Mouse (Mus musculus) heart, embryonic 13.5 days (tissue): ENCODE measurements around the gene Atxn1. TPM values are rescaled to one million over a fixed set of nuclear protein-coding genes. Genes with fewer than 3 reads are reported as not detected.
A peak's percentile ranks its signal among the peaks of the same experiment; 100 is the strongest.

ENCODE experiments used
- ATAC-seq: fragments of 200-750 bp; cut with Nextera tagmentation; 2 replicates; pipeline ENCODE4 v1.8.0; 2017; ENCODE audit warnings: moderate TSS enrichment; ENCODE audit not compliant: insufficient number of reproducible peaks, low FRiP score, low TSS enrichment; ENCODE audit errors: extremely low read depth
- H3K27ac ChIP-seq: fragments of 300-500 bp; sonication (generic); replicated peaks from 2 replicates; pipeline ENCODE4 v1.5.1; 2015; ENCODE audit warnings: moderate library complexity, mild to moderate bottlenecking, inconsistent platforms
- H3K27me3 ChIP-seq: fragments of 300-500 bp; sonication (generic); replicated peaks from 2 replicates; pipeline ENCODE4 v1.6.1; 2015; ENCODE audit warnings: mild to moderate bottlenecking, inconsistent platforms
- H3K36me3 ChIP-seq: fragments of 300-500 bp; sonication (generic); 2 replicates; pipeline ENCODE4 v1.6.1; 2015; ENCODE audit warnings: mild to moderate bottlenecking, inconsistent platforms
- H3K4me1 ChIP-seq: fragments of 300-500 bp; sonication (generic); 2 replicates; pipeline ENCODE4 v1.6.1; 2015; ENCODE audit warnings: inconsistent platforms
- H3K4me2 ChIP-seq: fragments of 300-500 bp; sonication (generic); 2 replicates; pipeline ENCODE4 v1.6.1; 2015; ENCODE audit warnings: inconsistent platforms, mild to moderate bottlenecking, moderate library complexity
- H3K4me3 ChIP-seq: fragments of 300-500 bp; sonication (generic); 2 replicates; pipeline ENCODE4 v1.5.1; 2015; ENCODE audit warnings: moderate library complexity, mild to moderate bottlenecking, inconsistent platforms
- H3K9ac ChIP-seq: fragments of 300-500 bp; sonication (generic); 2 replicates; pipeline ENCODE4 v1.6.1; 2015; ENCODE audit warnings: inconsistent platforms, mild to moderate bottlenecking, moderate library complexity
- H3K9me3 ChIP-seq: fragments of 300-500 bp; sonication (generic); 2 replicates; pipeline ENCODE4 v1.6.1; 2016; ENCODE audit warnings: inconsistent platforms
- WGBS: fragments of 180-500 bp; shearing (Covaris S2); methylation state at CpG from one replicate; pipeline ENCODE4 v1.1.7; 2015; ENCODE audit warnings: mixed read lengths; 5-methylcytosine and 5-hydroxymethylcytosine counted together
- polyA plus RNA-seq: library from polyadenylated mRNA; unstranded; fragments of >200 nt; fragmentation: Nextera tagmentation; extraction: Ambion mirVana; gene quantifications from 2 replicates; pipeline ENCODE4 v1.2.1, GENCODE M21; 2015

Atxn1 gene
- polyA plus RNA-seq, 1 experiment from 2014 or later = 5.8 TPM

DNA sequence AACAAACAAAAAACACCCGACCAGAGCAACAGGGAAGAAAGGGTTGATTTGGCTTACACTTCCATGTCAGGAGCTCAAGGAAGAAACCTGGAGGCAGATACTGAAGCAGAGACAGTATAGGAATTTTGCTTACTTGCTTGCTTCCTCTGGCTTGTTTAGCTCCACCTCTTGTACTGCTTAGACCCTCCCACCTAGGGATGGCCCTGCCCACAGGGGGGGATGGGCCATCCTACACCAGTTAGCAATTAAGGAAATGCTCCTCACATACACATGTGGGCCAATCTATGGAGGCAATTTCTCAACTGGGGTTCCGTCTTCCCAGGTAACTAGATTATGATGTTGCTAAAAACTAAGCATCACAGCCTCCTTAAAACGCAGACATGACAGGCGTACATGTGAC, 39.5 kb downstream of the Atxn1 start:
- no peak for ATAC-seq
- Histone ChIP-seq H3K9ac (no peak overlapping the region), H3K4me1 (peaks cover 19% of the 10 kb centered on the region), H3K27me3 (no peaks in the 10 kb centered on the region), H3K27ac (peak overlapping the region; percentile 17; the same call in 1 of the 2 replicates), H3K36me3 (no peaks in the 10 kb centered on the region), H3K9me3 (no peaks in the 10 kb centered on the region), H3K4me3 (no peak overlapping the region), H3K4me2 (peak overlapping the region; percentile 20; the same call in 1 of the 2 replicates)
- 76% methylated on average over 4 of the region's 4 CpGs for WGBS

DNA sequence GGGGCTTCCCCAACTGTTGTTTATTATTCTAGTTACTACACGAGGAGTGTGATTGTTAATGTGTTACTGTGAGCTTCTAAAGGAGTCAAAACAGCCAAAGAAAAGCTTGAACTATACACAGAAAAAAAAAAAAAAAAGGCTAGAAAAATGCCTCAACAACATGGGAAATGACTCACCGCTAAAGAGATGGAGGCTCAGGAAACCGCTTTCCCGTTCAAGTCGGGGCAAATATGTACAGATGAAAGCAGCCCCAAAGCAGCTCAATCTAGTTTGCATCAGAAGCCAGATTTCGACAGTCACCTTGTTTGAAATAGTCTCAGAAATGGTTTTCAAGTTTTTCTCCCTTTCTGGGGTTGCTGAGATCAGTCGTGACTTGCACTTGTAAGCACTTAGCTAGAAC, 40.3 kb downstream of the Atxn1 start:
- Histone ChIP-seq H3K9me3 (no peaks in the 10 kb centered on the region), H3K4me3 (no peak overlapping the region), H3K4me2 (peak overlapping the region; percentile 20; the same call in 1 of the 2 replicates), H3K36me3 (no peaks in the 10 kb centered on the region), H3K4me1 (peaks cover 22% of the 10 kb centered on the region), H3K9ac (no peak overlapping the region), H3K27ac (peak overlapping the region; percentile 17; the same call in 1 of the 2 replicates), H3K27me3 (no peaks in the 10 kb centered on the region)
- 67% methylated on average over 7 of the region's 7 CpGs for WGBS
- ATAC-seq = no peak

DNA sequence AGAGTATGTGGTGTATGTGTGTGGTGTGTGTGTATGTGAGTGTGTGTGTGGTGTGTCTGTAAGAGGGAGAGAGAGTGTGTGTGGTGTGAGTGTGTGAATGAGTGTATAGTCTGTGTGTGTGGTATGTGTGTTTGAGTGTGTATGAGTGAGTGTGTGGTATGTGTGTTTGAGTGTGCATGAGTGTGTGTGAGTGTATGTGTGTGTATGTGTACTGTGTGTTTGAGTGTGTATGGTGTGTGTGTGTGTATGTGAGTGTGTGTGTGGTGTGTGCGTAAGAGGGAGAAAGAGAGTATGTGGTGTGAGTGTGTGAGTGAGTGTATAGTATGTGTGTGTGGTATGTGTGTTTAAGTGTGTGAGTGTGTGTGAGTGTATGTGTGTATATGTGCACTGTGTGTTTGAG, 41.7 kb downstream of the Atxn1 start:
- no peak for ATAC-seq
- H3K36me3 ChIP-seq = no peaks in the 10 kb centered on the region
- no peaks in the 10 kb centered on the region for H3K27me3 ChIP-seq
- no peaks in the 10 kb centered on the region for H3K9me3 ChIP-seq
- WGBS = 100% methylated on average over 1 of the region's 1 CpGs
- no peak overlapping the region for H3K27ac ChIP-seq
- no peak overlapping the region for H3K4me2 ChIP-seq
- no peak overlapping the region for H3K9ac ChIP-seq
- no peak overlapping the region for H3K4me3 ChIP-seq
- H3K4me1 ChIP-seq = peaks cover 23% of the 10 kb centered on the region

DNA sequence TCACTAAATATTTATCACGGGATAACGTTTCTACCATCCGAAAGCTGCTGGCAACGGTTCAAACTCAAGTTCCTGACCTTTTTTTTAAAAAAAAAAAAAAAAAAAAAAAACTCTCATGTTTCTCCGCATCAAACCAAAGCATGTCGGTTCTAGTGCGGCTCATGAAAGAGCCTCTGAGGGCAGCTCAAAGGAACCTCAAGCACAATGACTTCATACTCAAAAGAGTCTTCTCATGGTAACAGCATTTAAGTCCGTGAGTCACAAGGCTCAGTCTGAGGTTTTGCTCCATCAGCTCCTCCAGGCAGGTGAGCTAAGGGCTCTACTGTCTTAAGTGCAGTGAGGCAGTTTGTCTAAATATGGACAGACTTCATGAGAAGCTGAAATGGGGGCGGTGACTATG, 42.3 kb downstream of the Atxn1 start:
- Histone ChIP-seq H3K4me2 (no peak overlapping the region), H3K36me3 (no peaks in the 10 kb centered on the region), H3K9me3 (no peaks in the 10 kb centered on the region), H3K4me1 (peaks cover 25% of the 10 kb centered on the region), H3K4me3 (no peak overlapping the region), H3K27ac (no peak overlapping the region), H3K9ac (no peak overlapping the region), H3K27me3 (no peaks in the 10 kb centered on the region)
- WGBS = 60% methylated on average over 9 of the region's 9 CpGs
- ATAC-seq = no peak

DNA sequence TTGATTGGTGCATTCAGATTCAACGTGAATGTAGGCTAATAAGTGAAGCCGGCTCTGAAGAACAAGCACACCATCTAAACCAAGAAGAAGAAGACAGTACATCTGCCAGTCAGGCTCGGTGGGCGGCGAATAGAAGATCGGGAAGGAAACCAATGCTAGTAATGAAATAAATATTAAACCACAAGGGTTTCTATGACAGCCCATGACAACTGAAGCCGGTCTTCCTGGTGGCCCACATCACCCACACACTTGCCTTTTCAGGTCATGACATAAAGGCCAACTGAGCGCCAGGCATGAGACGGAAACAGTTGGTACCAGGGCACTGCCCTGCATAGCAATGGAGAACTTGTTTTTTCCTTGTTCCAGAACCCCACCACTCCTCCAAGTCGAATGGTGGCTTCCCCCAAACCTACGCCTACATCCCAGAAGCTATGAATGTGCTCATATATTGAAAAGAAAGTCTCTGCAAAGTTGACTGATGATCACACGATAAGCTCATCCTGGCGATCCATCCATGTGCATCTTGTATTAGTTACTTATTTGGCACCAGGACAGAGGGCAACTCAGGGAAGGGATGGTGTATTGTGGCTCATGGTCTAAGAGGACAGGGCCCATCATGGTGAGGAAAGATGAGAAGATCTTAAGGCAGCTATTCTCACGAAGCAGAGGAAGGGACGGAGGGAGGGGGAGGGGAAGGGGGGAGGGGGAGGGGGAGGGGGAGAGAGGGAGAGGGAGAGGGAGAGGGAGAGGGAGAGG, 45.7 kb downstream of the Atxn1 start:
- no peak for ATAC-seq
- Histone ChIP-seq H3K27me3 (no peaks in the 10 kb centered on the region), H3K9me3 (no peaks in the 10 kb centered on the region), H3K9ac (no peak overlapping the region), H3K4me1 (peaks cover 27% of the 10 kb centered on the region), H3K4me2 (no peak overlapping the region), H3K4me3 (no peak overlapping the region), H3K27ac (no peak overlapping the region), H3K36me3 (no peaks in the 10 kb centered on the region)
- 91% methylated on average over 13 of the region's 15 CpGs for WGBS

DNA sequence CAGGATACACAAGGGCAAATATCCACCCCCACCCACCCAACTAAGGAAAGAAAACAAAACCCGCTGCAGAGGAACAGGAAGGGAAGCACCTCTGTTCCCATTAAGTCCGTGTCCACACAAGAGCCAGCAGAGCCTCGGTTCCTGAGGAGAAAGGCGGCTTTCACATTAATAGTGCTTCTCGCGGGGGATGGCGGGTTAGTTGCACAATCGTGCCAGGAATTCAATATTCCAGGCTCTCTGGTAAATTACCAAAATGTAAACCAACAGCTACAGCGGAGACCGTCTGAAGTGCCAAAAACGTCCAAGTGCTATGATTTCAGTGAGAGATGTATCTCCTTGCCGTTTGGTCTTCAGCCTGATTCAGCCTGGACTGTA, 46.8 kb downstream of the Atxn1 start:
- ATAC-seq = no peak

DNA sequence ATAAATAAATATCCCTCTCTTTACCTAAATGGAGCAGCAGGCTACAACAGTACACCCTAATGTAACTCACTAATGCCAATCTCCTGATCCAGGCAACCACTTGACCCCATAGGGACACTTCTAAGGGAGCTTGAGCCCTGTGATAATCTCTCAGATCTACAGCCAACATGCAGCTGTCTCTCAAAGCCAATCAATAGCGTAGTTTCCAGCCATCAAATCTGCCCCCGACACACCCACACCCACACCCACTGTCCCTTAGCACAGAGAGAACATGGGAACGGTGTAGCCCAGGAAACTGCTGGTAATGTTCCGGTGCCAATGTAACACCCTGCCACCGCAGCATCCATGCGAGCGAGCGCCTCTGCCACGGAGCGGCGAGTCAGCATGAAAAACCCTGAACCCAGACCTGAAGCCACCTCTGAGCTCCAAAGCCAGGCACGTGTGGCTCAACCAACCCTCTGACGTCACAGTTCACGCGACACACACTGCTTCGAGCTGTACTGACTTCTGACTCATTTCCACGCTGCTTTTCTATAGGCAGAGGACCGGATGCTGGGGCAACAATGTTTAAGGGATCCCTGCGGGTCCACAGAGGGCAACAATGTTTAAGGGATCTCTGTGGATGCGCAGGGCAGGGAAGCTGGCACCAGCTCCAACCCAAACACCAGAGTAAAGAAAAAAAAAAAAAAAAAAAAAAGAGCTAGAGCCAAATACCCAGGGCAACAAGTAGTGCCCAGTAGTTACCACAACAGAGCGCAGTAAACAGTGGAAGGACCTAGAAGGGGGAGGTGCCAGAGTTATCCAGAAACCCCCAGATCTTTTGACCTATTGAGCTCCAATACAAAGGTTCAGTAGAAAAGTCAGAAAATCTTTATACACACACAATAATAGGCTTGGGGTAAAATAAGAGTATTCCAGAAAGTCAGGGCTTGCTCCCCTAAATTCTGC, 47.5 kb downstream of the Atxn1 start:
- WGBS = 90% methylated on average over 21 of the region's 21 CpGs
- Histone ChIP-seq H3K27me3 (no peaks in the 10 kb centered on the region), H3K4me2 (no peak overlapping the region), H3K36me3 (no peaks in the 10 kb centered on the region), H3K4me3 (no peak overlapping the region), H3K9me3 (no peaks in the 10 kb centered on the region), H3K9ac (no peak overlapping the region), H3K27ac (no peak overlapping the region), H3K4me1 (peaks cover 21% of the 10 kb centered on the region)
- no peak for ATAC-seq

More for the DNA sequence above, 46.8 kb downstream of the Atxn1 start:
- no peaks in the 10 kb centered on the region for H3K9me3 ChIP-seq
- no peaks in the 10 kb centered on the region for H3K27me3 ChIP-seq
- H3K36me3 ChIP-seq = no peaks in the 10 kb centered on the region
- no peak overlapping the region for H3K4me2 ChIP-seq
- no peak overlapping the region for H3K9ac ChIP-seq
- H3K27ac ChIP-seq = no peak overlapping the region
- 75% methylated on average over 12 of the region's 12 CpGs for whole genome bisulfite sequencing
- H3K4me1 ChIP-seq = peaks cover 27% of the 10 kb centered on the region
- no peak overlapping the region for H3K4me3 ChIP-seq

DNA sequence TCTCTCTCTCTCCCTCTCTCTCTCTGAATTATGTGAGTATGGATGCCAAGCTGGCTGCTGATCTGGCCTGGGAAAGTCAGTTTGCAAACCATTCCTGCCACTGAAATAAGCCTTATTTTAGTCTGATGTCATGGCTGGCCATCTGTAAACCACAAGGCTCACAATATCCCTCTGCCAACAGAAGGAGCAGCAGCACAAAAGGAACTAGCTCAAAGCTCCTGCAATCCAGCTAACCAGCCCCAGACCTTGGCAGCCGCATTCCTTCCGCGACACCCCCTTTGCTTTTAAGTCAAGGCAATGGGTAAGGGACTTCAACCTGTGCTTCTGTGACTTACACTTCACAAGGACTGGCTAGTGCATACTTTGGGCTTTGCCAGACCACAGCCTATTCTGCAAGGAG, 48.9 kb downstream of the Atxn1 start:
- Histone ChIP-seq H3K4me1 (peaks cover 21% of the 10 kb centered on the region), H3K9ac (no peak overlapping the region), H3K36me3 (peaks cover 4% of the 10 kb centered on the region), H3K4me2 (no peak overlapping the region), H3K4me3 (no peak overlapping the region), H3K27ac (no peak overlapping the region), H3K27me3 (no peaks in the 10 kb centered on the region), H3K9me3 (no peaks in the 10 kb centered on the region)
- 93% methylated on average over 3 of the region's 3 CpGs for WGBS
- ATAC-seq = no peak

DNA sequence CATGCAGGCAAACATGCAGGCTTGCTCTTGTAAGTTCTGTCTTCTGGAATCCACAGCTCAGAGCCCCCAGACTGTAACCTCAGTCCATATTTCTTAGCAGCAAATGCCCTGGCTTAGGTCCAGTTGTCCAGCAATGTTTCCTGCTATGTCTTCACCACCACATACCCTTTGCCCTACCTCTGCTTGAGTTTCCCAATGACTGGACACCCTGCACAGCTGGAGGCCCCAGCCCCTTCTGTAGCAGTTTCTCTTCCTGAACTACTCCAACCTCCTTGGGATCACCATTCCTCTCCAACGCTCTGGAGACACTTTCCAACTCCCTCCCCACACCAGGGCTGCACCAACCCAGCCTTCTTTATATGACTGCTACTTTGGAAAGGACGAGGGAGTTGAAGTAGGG, 49.8 kb downstream of the Atxn1 start:
- H3K9ac ChIP-seq = no peak overlapping the region
- peaks cover 7% of the 10 kb centered on the region for H3K36me3 ChIP-seq
- peaks cover 14% of the 10 kb centered on the region for H3K4me1 ChIP-seq
- H3K27me3 ChIP-seq = no peaks in the 10 kb centered on the region
- WGBS = 66% methylated on average over 2 of the region's 2 CpGs
- ATAC-seq = no peak
- H3K9me3 ChIP-seq = no peaks in the 10 kb centered on the region
- no peak overlapping the region for H3K27ac ChIP-seq
- H3K4me3 ChIP-seq = no peak overlapping the region
- no peak overlapping the region for H3K4me2 ChIP-seq

DNA sequence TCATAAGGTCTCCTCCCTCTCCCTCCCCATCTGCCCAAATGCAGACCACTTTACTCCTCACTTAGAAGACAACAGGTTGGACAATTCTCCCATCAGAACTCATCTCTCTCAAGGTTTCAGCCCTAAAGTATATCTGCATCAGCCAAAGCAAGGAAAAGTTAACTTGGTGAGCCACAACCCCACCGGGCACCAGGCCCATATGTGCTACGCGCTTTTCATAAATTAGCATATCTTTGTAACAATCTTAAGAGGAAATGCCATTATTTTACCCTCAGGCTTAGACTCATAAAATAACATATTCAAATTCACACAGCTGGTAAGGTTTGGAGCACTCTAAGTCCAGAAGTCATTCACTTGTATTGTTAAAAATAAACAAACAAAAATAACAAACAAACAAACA, 50.7 kb downstream of the Atxn1 start:
- no peak overlapping the region for H3K27ac ChIP-seq
- no peak overlapping the region for H3K4me3 ChIP-seq
- 82% methylated on average over 3 of the region's 3 CpGs for WGBS
- H3K4me2 ChIP-seq = no peak overlapping the region
- H3K9me3 ChIP-seq = no peaks in the 10 kb centered on the region
- peaks cover 12% of the 10 kb centered on the region for H3K4me1 ChIP-seq
- no peak for ATAC-seq
- H3K9ac ChIP-seq = no peak overlapping the region
- peaks cover 7% of the 10 kb centered on the region for H3K36me3 ChIP-seq
- H3K27me3 ChIP-seq = no peaks in the 10 kb centered on the region

DNA sequence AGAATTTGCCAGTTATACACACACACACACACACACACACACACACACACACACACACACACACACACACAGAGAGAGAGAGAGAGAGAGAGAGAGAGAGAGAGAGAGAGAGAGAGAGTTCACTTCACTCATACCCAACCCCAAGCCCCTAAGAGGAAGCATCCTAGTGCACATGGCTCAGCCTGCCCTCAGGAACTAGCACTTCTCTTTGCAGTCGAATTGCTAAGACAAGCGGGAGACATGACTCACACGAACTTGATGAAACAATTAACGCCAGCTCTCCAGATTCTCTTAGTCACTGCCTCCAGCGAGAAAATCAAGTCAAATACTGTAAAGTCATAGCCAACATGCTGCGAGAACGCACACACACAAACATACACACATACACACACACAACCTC, 53.0 kb downstream of the Atxn1 start:
- H3K27ac ChIP-seq = no peak overlapping the region
- H3K9ac ChIP-seq = no peak overlapping the region
- WGBS = 65% methylated on average over 7 of the region's 7 CpGs
- H3K4me1 ChIP-seq = peaks cover 24% of the 10 kb centered on the region
- no peak overlapping the region for H3K4me2 ChIP-seq
- H3K9me3 ChIP-seq = no peaks in the 10 kb centered on the region
- no peaks in the 10 kb centered on the region for H3K27me3 ChIP-seq
- H3K4me3 ChIP-seq = no peak overlapping the region
- ATAC-seq = no peak
- H3K36me3 ChIP-seq = peaks cover 7% of the 10 kb centered on the region
